Comparison of ENCODE assay signal across 21 mouse cellular contexts in genomic region chr12:77192714-77193113, GRCm38 (mm10). TPM values are rescaled to one million over a fixed set of nuclear protein-coding genes. Genes with fewer than 3 reads are reported as not detected.
DNase-seq lines count a peak whose midpoint lies in the region; ATAC-seq and TF ChIP-seq lines count a peak whose summit lies in the region.
"Had no signal": no experiment of that assay in that cellular context is flagged by ENCODE, and none has a peak within 500 bp of the region (broad histone marks: within the 10 kb centered on the region; RNA-seq: fewer than 3 reads in every experiment).

No protein-coding gene starts in this region.

- ATAC-seq in lung, postnatal 0 days, result peak; percentile 52
- no peak for ATAC-seq in stomach, postnatal 0 days (ENCODE audit: low FRiP score, low TSS enrichment)
- ATAC-seq: forebrain, embryonic 14.5 days; forebrain, postnatal 0 days; hindbrain, postnatal 0 days had no signal

- TF ChIP-seq RAD21 in MEL (IDR thresholded peaks at IDR 0.05; ENCODE audit: low read depth, low read length), result no peak

- H3K9me3 ChIP-seq in MEL (replicated peaks; ENCODE audit: insufficient read depth, low read length), result no peaks in the 10 kb centered on the region
- no peaks in the 10 kb centered on the region for H3K9me3 ChIP-seq in lung, postnatal 0 days (ENCODE audit: low read length)
- H3K9me3 ChIP-seq in stomach, postnatal 0 days (ENCODE audit: control insufficient read depth, low read length), result no peaks in the 10 kb centered on the region
- H3K9me3 ChIP-seq: embryonic facial prominence, embryonic 15.5 days; heart, embryonic 15.5 days had no signal

- no peak for DNase-seq in MEL (ENCODE audit: low read depth, low spot score)
- peak; percentile 21 for DNase-seq in lung, postnatal 0 days (ENCODE audit: low spot score)
- peak; percentile 68 for DNase-seq in lung, postnatal 36 days
- DNase-seq in stomach, postnatal 0 days (ENCODE audit: low spot score), result no peak
- DNase-seq in embryo, embryonic 11 days, result no peak
- no peak for DNase-seq in heart, adult 8-10 months (ENCODE audit: low spot score)
- DNase-seq: adrenal gland, adult 8-10 months; adrenal gland, postnatal 25 days; cerebellum, adult 18-20 months; cerebellum, adult 9-10 months; cerebellum, postnatal 14 days; forebrain, postnatal 0 days; gastrocnemius, adult 2 months; gastrocnemius, postnatal 14 days had no signal

- WGBS in lung, postnatal 0 days, result 69% methylated on average over 3 of the region's 3 CpGs
- WGBS in stomach, postnatal 0 days, result 51% methylated on average over 3 of the region's 3 CpGs

- TF ChIP-seq POLR2A in MEL (IDR thresholded peaks at IDR 0.05; ENCODE audit: control insufficient read depth in 1 of 2, insufficient read depth in 1 of 2, low read depth in 1 of 2, low read length in 2 of 2, poor library complexity in 1 of 2), result no peak

- no peak overlapping the region for H3K4me2 ChIP-seq in lung, postnatal 0 days (replicated peaks; ENCODE audit: low read depth, low read length)
- no peak overlapping the region for H3K4me2 ChIP-seq in stomach, postnatal 0 days (replicated peaks; ENCODE audit: low read depth)
- H3K4me2 ChIP-seq: embryonic facial prominence, embryonic 12.5 days; embryonic facial prominence, embryonic 15.5 days; heart, embryonic 12.5 days; heart, embryonic 15.5 days; hindbrain, embryonic 14.5 days had no signal

- peaks cover 26 to 54% of the 10 kb centered on the region in 2 experiments for H3K4me1 ChIP-seq in MEL (ENCODE audit: control insufficient read depth in 1 of 2, insufficient read depth in 2 of 2, low read length in 2 of 2)
- H3K4me1 ChIP-seq in lung, postnatal 0 days (ENCODE audit: insufficient read depth, low read depth, low read length), result no peaks in the 10 kb centered on the region
- no peaks in the 10 kb centered on the region for H3K4me1 ChIP-seq in stomach, postnatal 0 days (replicated peaks; ENCODE audit: control insufficient read depth, insufficient read depth)
- H3K4me1 ChIP-seq: embryonic facial prominence, embryonic 15.5 days had no signal

- peaks cover 0 to 63% of the 10 kb centered on the region in 2 experiments; a peak in 2 of 4 replicates for H3K36me3 ChIP-seq in MEL (ENCODE audit: control insufficient read depth in 1 of 2, insufficient read depth in 2 of 2, low read length in 2 of 2)
- H3K36me3 ChIP-seq in lung, postnatal 0 days (ENCODE audit: insufficient read depth, low read length), result no peaks in the 10 kb centered on the region
- H3K36me3 ChIP-seq in stomach, postnatal 0 days (ENCODE audit: control insufficient read depth, insufficient read depth, low read length), result no peaks in the 10 kb centered on the region
- H3K36me3 ChIP-seq: embryonic facial prominence, embryonic 12.5 days; embryonic facial prominence, embryonic 15.5 days; heart, embryonic 12.5 days; heart, embryonic 15.5 days had no signal

- peak overlapping the region; percentile 95 for H3K9ac ChIP-seq in MEL (ENCODE audit: control insufficient read depth, low read depth, low read length, poor library complexity, severe bottlenecking)
- H3K9ac ChIP-seq in lung, postnatal 0 days (replicated peaks; ENCODE audit: low read depth), result no peak overlapping the region
- H3K9ac ChIP-seq in stomach, postnatal 0 days (ENCODE audit: low read length), result no peak overlapping the region
- H3K9ac ChIP-seq: embryonic facial prominence, embryonic 12.5 days; embryonic facial prominence, embryonic 15.5 days; forebrain, postnatal 0 days; heart, embryonic 12.5 days; heart, embryonic 15.5 days; hindbrain, embryonic 14.5 days had no signal

- H3K27me3 ChIP-seq in MEL (ENCODE audit: control insufficient read depth in 1 of 2, insufficient read depth in 2 of 2, low read length in 2 of 2), result no peaks in the 10 kb centered on the region
- no peaks in the 10 kb centered on the region for H3K27me3 ChIP-seq in lung, postnatal 0 days (replicated peaks; ENCODE audit: insufficient read depth, low read length)
- no peaks in the 10 kb centered on the region for H3K27me3 ChIP-seq in stomach, postnatal 0 days (ENCODE audit: control insufficient read depth, insufficient read depth, low read length)
- H3K27me3 ChIP-seq: embryonic facial prominence, embryonic 12.5 days; embryonic facial prominence, embryonic 15.5 days; heart, embryonic 12.5 days; heart, embryonic 15.5 days had no signal

- H3K4me3 ChIP-seq in MEL (ENCODE audit: control insufficient read depth in 1 of 2, insufficient read depth in 1 of 2, low read depth in 2 of 2, low read length in 2 of 2), result peak overlapping the region; percentile 54 to 97; a peak in 2 of 4 replicates
- no peak overlapping the region for H3K4me3 ChIP-seq in lung, postnatal 0 days (ENCODE audit: low read depth, low read length)
- H3K4me3 ChIP-seq in stomach, postnatal 0 days (ENCODE audit: low read depth, low read length), result no peak overlapping the region
- H3K4me3 ChIP-seq: embryonic facial prominence, embryonic 12.5 days; embryonic facial prominence, embryonic 15.5 days; gastrocnemius, adult 2 months; heart, embryonic 12.5 days; heart, embryonic 15.5 days had no signal

- no peak for TF ChIP-seq EP300 in MEL (IDR thresholded peaks at IDR 0.05; ENCODE audit: low read depth in 1 of 2, low read length in 2 of 2)
- no peak for TF ChIP-seq EP300 in lung, postnatal 0 days (IDR thresholded peaks at IDR 0.05)
- TF ChIP-seq EP300 in stomach, postnatal 0 days (optimal IDR thresholded peaks at IDR 0.05), result no peak

- peak overlapping the region; percentile 100 for H3K27ac ChIP-seq in MEL (ENCODE audit: control insufficient read depth, low read depth, low read length)
- H3K27ac ChIP-seq in lung, postnatal 0 days (ENCODE audit: low read length), result no peak overlapping the region
- peak overlapping the region; percentile 53 for H3K27ac ChIP-seq in stomach, postnatal 0 days (replicated peaks)
- H3K27ac ChIP-seq: embryonic facial prominence, embryonic 12.5 days; embryonic facial prominence, embryonic 15.5 days; gastrocnemius, adult 2 months; hindbrain, embryonic 14.5 days; hindbrain, postnatal 0 days had no signal

- TF ChIP-seq CTCF in MEL (IDR thresholded peaks at IDR 0.05 in 2 of 3, conservative IDR thresholded peaks at IDR 0.05 in 1 of 3; ENCODE audit: control insufficient read depth in 1 of 3, insufficient read depth in 1 of 3, low read depth in 2 of 3, low read length in 3 of 3, poor library complexity in 1 of 3, severe bottlenecking in 1 of 3), result no peak
- TF ChIP-seq CTCF in lung, postnatal 0 days (IDR thresholded peaks at IDR 0.05), result no peak
- no peak for TF ChIP-seq CTCF in stomach, postnatal 0 days (IDR thresholded peaks at IDR 0.05; ENCODE audit: low read depth)

- peaks cover 42% of the 10 kb centered on the region for H3K79me2 ChIP-seq in MEL (ENCODE audit: control insufficient read depth, insufficient read depth, low read length, poor library complexity)

TF ChIP-seq in MEL, 35 proteins besides CTCF, POLR2A, EP300 and RAD21:
- no peak for TF ChIP-seq MAFK (IDR thresholded peaks at IDR 0.05; ENCODE audit: borderline replicate concordance, low read depth, low read length)

RNA-seq across cellular contexts. Expression of gene Fut8, which starts 45.2 kb away (rescaled TPM):
- total RNA-seq in MEL (2012; rRNA removed), result 61.3 and 82.5 TPM in 2 replicates
- polyA plus RNA-seq in MEL (2012; ENCODE audit: insufficient read depth in 1 of 2, insufficient read length in 2 of 2, low read depth in 1 of 2, low replicate concordance in 2 of 2, missing spikeins in 1 of 2), result 10 to 100 TPM; 73.7 to 90.0 TPM
- polyA plus RNA-seq in lung, postnatal 0 days (2015; fragmentation: Nextera tagmentation; extraction: Ambion mirVana), result 31.4 and 35.9 TPM in 2 replicates
- 28.6 and 29.5 TPM in 2 replicates for polyA plus RNA-seq in stomach, postnatal 0 days (2015; fragmentation: Nextera tagmentation; extraction: Ambion mirVana)
- 10 to 100 TPM; 14.3 to 16.8 (median 15.6) TPM for total RNA-seq in heart, adult 8-10 months (2022)

Comparison
In these comparisons a context has a peak if more than half of its experiments do, and no peak if none do; other contexts are left out.
1. DNase-seq: peak in lung, postnatal 0 days (single experiment) and lung, postnatal 36 days (single experiment); none in MEL (single experiment), stomach, postnatal 0 days (single experiment), embryo, embryonic 11 days (single experiment) and heart, adult 8-10 months (single experiment).
2. H3K4me3 ChIP-seq: peak in MEL (2 of 2); none in lung, postnatal 0 days (single experiment) and stomach, postnatal 0 days (single experiment).